Mouse (Mus musculus) c-Kit-negative CD71-positive TER-119-positive erythroid progenitor cells, embryonic 14.5 days (primary cell): Measurements from ENCODE around the gene Adal.
"Not testable (repeated sequence)": the region's sequence is repeated elsewhere in the genome, so short reads cannot be mapped to it uniquely, and the experiment has no call there.

Experiments
- DNase-seq: peaks from one replicate; pipeline ENCODE4 v3.0.0-alpha.2; 2013; ENCODE audit warnings: low read depth, low spot score

The Adal gene

GRCm38 (mm10) chr2:121140018-121140882 is at the start of gene Adal, which contains the start of gene Lcmt2:
TSS of gene Adal (plus strand) at chr2:121140428.
TSS of gene Lcmt2 (minus strand) at chr2:121140653.
- peak; percentile 89 for DNase-seq

GRCm38 (mm10) chr2:121102051-121102450 is 38.2 kb upstream of the Adal start:
- DNase-seq: peak; percentile 61

GRCm38 (mm10) chr2:121105940-121106339 is 34.3 kb upstream of the Adal start:
- DNase-seq: no peak

- no peak for DNase-seq
These were observed 30.5 kb upstream of the Adal start, which contains the start of gene Tgm7 for GRCm38 (mm10) chr2:121109695-121110094. TSS of gene Tgm7 (minus strand) at chr2:121109795.

- DNase-seq: no peak
These were observed 24.8 kb upstream of the Adal start for GRCm38 (mm10) chr2:121115418-121115817.

- no peak for DNase-seq
These were observed 21.0 kb upstream of the Adal start for GRCm38 (mm10) chr2:121119260-121119659.

- not testable (repeated sequence) for DNase-seq
These were observed 13.9 kb upstream of the Adal start for GRCm38 (mm10) chr2:121126302-121126701.

GRCm38 (mm10) chr2:121127536-121127935 is 12.7 kb upstream of the Adal start:
- DNase-seq: no peak

- DNase-seq: no peak
These were observed 11.2 kb upstream of the Adal start for GRCm38 (mm10) chr2:121128865-121129620.

GRCm38 (mm10) chr2:121132822-121133221 is 7.4 kb upstream of the Adal start:
- no peak for DNase-seq

- no peak for DNase-seq
These were observed 2.9 kb upstream of the Adal start for GRCm38 (mm10) chr2:121137371-121137770.

GRCm38 (mm10) chr2:121139266-121140017 is 786 bp upstream of the Adal start:
- DNase-seq: no peak

GRCm38 (mm10) chr2:121141216-121142035 is 1.2 kb downstream of the Adal start:
- no peak for DNase-seq

GRCm38 (mm10) chr2:121142415-121142814 is 2.2 kb downstream of the Adal start:
- no peak for DNase-seq

GRCm38 (mm10) chr2:121149679-121150078 is 9.5 kb downstream of the Adal start:
- no peak for DNase-seq

- DNase-seq: no peak
These were observed 12.9 kb downstream of the Adal start for GRCm38 (mm10) chr2:121153100-121153499.

GRCm38 (mm10) chr2:121169173-121169572 is 28.9 kb downstream of the Adal start:
- no peak for DNase-seq

- DNase-seq: peak; percentile 6
These were observed 29.7 kb downstream of the Adal start for GRCm38 (mm10) chr2:121169902-121170301.

GRCm38 (mm10) chr2:121170481-121170971 is 30.3 kb downstream of the Adal start, which contains the start of gene Tubgcp4:
TSS of gene Tubgcp4 (plus strand) at chr2:121170654.
- DNase-seq: peak; percentile 46

- DNase-seq: peak; percentile 80
These were observed 30.9 kb downstream of the Adal start, which contains the start of gene Zscan29 for GRCm38 (mm10) chr2:121170980-121171742. TSS of gene Zscan29 (minus strand) at chr2:121171125.
